In genomic region chr9:95559059-95559935, GRCm38 (mm10) we compare ENCODE assay signal across 8 mouse cellular contexts. TPM values are rescaled to one million over a fixed set of nuclear protein-coding genes. Genes with fewer than 3 reads are reported as not detected.
DNase-seq lines count a peak whose midpoint lies in the region; ATAC-seq and TF ChIP-seq lines count a peak whose summit lies in the region.

Gene Paqr9 (plus strand): TSS chr9:95559657.

- no peak for TF ChIP-seq POLR2A in olfactory bulb, adult 2 months (IDR thresholded peaks at IDR 0.05; ENCODE audit: insufficient read depth, low read depth, low read length)

- H3K4me1 ChIP-seq in limb, embryonic 15.5 days, result peaks cover 17% of the 10 kb centered on the region
- H3K4me1 ChIP-seq in olfactory bulb, adult 2 months (ENCODE audit: control insufficient read depth, insufficient read depth, low read length), result peaks cover 12% of the 10 kb centered on the region

- peak within 1 kb of the TSS; percentile 64 for H3K4me3 ChIP-seq in limb, embryonic 15.5 days
- peak within 1 kb of the TSS; percentile 93 for H3K4me3 ChIP-seq in olfactory bulb, adult 2 months (ENCODE audit: insufficient read depth, low read depth, low read length)

- H3K36me3 ChIP-seq in limb, embryonic 15.5 days, result no peaks in the 10 kb centered on the region

- H3K4me2 ChIP-seq in limb, embryonic 15.5 days, result peak within 1 kb of the TSS; percentile 98

- no peak within 1 kb of the TSS for H3K27ac ChIP-seq in limb, embryonic 15.5 days
- no peak within 1 kb of the TSS for H3K27ac ChIP-seq in olfactory bulb, adult 2 months (ENCODE audit: insufficient read depth, low read depth, low read length)

- under 1% methylated on average over 60 of the region's 118 CpGs for WGBS in limb, embryonic 15.5 days
- 15% methylated on average over 117 of the region's 118 CpGs for WGBS in olfactory bulb, adult 2 months

- peaks cover 78% of the 10 kb centered on the region for H3K27me3 ChIP-seq in limb, embryonic 15.5 days

- ATAC-seq in limb, embryonic 15.5 days (ENCODE audit: insufficient number of reproducible peaks, low FRiP score, low TSS enrichment, low read depth), result no peak

- H3K9me3 ChIP-seq in limb, embryonic 15.5 days, result no peaks in the 10 kb centered on the region

- no peak for TF ChIP-seq CTCF in olfactory bulb, adult 2 months (IDR thresholded peaks at IDR 0.05; ENCODE audit: insufficient read depth, low read depth, low read length)

- DNase-seq in ovary, postnatal 14 days (ENCODE audit: low spot score), result peak; percentile 1
- DNase-seq in ovary, postnatal 10 days (ENCODE audit: low spot score), result no peak
- DNase-seq in embryo, embryonic 11 days, result peak; percentile 70
- DNase-seq in heart, adult 8-10 months (ENCODE audit: low spot score), result no peak
- DNase-seq in kidney, adult 8-10 months, result peak; percentile 68 to 69
- DNase-seq in T-cell, adult 2 months (ENCODE audit: low spot score), result no peak

- H3K9ac ChIP-seq in limb, embryonic 15.5 days, result peak within 1 kb of the TSS; percentile 42

RNA-seq across cellular contexts. Expression of gene Paqr9, which starts in this region (rescaled TPM):
- total RNA-seq in heart, adult 8-10 months (2022), result 10 to 100 TPM; 37.0 to 50.2 (median 46.8) TPM
- polyA plus RNA-seq in limb, embryonic 15.5 days (2015; fragmentation: Nextera tagmentation; extraction: Ambion mirVana), result 0.11 and 0.15 TPM in 2 replicates
- not detected in 2 replicates for polyA plus RNA-seq in olfactory bulb, adult 2 months (2012; ENCODE audit: insufficient read depth, insufficient read length, low replicate concordance, missing spikeins)

Comparison
In these comparisons a context has a peak if more than half of its experiments do, and no peak if none do; other contexts are left out.
1. DNase-seq: peak in ovary, postnatal 14 days (single experiment), embryo, embryonic 11 days (single experiment) and kidney, adult 8-10 months (2 of 2); none in ovary, postnatal 10 days (single experiment), heart, adult 8-10 months (single experiment) and T-cell, adult 2 months (single experiment).